Mouse (Mus musculus) MEL (cell line): ENCODE results near the gene Cd8b1. TPM values are rescaled to one million over a fixed set of nuclear protein-coding genes. Genes with fewer than 3 reads are reported as not detected.

Source experiments
- DNase-seq: peaks from one replicate; pipeline ENCODE4 v3.0.0; 2011; ENCODE audit warnings: low read depth, low spot score
- H3K27ac ChIP-seq: 2 replicates; pipeline ENCODE4 v1.5.1; 2012; ENCODE audit warnings: low read depth, mild to moderate bottlenecking, control low read depth, low read length, moderate library complexity; ENCODE audit not compliant: control insufficient read depth
- H3K27me3 ChIP-seq, 2 experiments: fragments of 150-350 bp in 1 of 2; sonication (generic) in 1 of 2; 2 replicates each; pipeline ENCODE4 v1.6.1; 2012; ENCODE audit warnings: low read length in 2 of 2, mild to moderate bottlenecking in 2 of 2, improper control_type of control experiment in 1 of 2, moderate library complexity in 1 of 2; ENCODE audit not compliant: insufficient read depth in 2 of 2, control insufficient read depth in 1 of 2
- H3K36me3 ChIP-seq, 2 experiments: 2 replicates each; pipeline ENCODE4 v1.6.1; 2012 to 2014; ENCODE audit warnings: low read length in 2 of 2, improper control_type of control experiment in 1 of 2, inconsistent platforms in 1 of 2, mild to moderate bottlenecking in 1 of 2; ENCODE audit not compliant: insufficient read depth in 2 of 2, control insufficient read depth in 1 of 2
- H3K4me1 ChIP-seq, 2 experiments: fragments of 150-350 bp in 1 of 2; sonication (generic) in 1 of 2; 2 replicates each; pipeline ENCODE4 v1.6.1; 2012; ENCODE audit warnings: low read length in 2 of 2, improper control_type of control experiment in 1 of 2, mild to moderate bottlenecking in 1 of 2; ENCODE audit not compliant: insufficient read depth in 2 of 2, control insufficient read depth in 1 of 2
- H3K4me3 ChIP-seq, 2 experiments: fragments of 150-350 bp in 1 of 2; sonication (generic) in 1 of 2; 2 replicates each; pipeline ENCODE4 v1.5.1; 2012; ENCODE audit warnings: low read depth in 2 of 2, low read length in 2 of 2, mild to moderate bottlenecking in 2 of 2, moderate library complexity in 2 of 2, control low read depth in 1 of 2, improper control_type of control experiment in 1 of 2; ENCODE audit not compliant: control insufficient read depth in 1 of 2, insufficient read depth in 1 of 2
- H3K79me2 ChIP-seq: 2 replicates; pipeline ENCODE4 v1.6.1; 2012; ENCODE audit warnings: mild to moderate bottlenecking, low read length, moderate library complexity; ENCODE audit not compliant: control insufficient read depth, poor library complexity, insufficient read depth
- H3K9ac ChIP-seq: 2 replicates; pipeline ENCODE4 v1.6.1; 2012; ENCODE audit warnings: low read depth, mild to moderate bottlenecking, control low read depth, low read length, moderate library complexity; ENCODE audit not compliant: control insufficient read depth, poor library complexity, severe bottlenecking
- H3K9me3 ChIP-seq: fragments of 150-350 bp; sonication (generic); replicated peaks from 2 replicates; pipeline ENCODE4 v1.6.1; 2012; ENCODE audit warnings: mild to moderate bottlenecking, low read length, improper control_type of control experiment, moderate library complexity; ENCODE audit not compliant: insufficient read depth
- CHD1 ChIP-seq: IDR thresholded peaks from 2 replicates; pipeline ENCODE4 v1.6.1; 2012; ENCODE audit warnings: low read depth, mild to moderate bottlenecking, inconsistent platforms, low read length, improper control_type of control experiment
- CHD2 ChIP-seq: IDR thresholded peaks from 2 replicates; pipeline ENCODE4 v1.6.1; 2011; ENCODE audit warnings: low read length, improper control_type of control experiment
- CTCF ChIP-seq, 3 experiments: IDR thresholded peaks in 2 of 3; conservative IDR thresholded peaks in 1 of 3; 2 replicates each; pipeline ENCODE4 v1.5.1; 2011 to 2012; ENCODE audit warnings: low read length in 3 of 3, low read depth in 2 of 3, mild to moderate bottlenecking in 2 of 3, improper control_type of control experiment in 1 of 3, inconsistent platforms in 1 of 3, mixed read lengths in 1 of 3, moderate library complexity in 1 of 3; ENCODE audit not compliant: control insufficient read depth in 1 of 3, insufficient read depth in 1 of 3, poor library complexity in 1 of 3, severe bottlenecking in 1 of 3
- ELF1 ChIP-seq: IDR thresholded peaks from 2 replicates; pipeline ENCODE4 v1.6.1; 2014; ENCODE audit warnings: low read depth, mild to moderate bottlenecking, inconsistent platforms, low read length, improper control_type of control experiment, moderate library complexity
- ETS1 ChIP-seq: IDR thresholded peaks from 2 replicates; pipeline ENCODE4 v1.6.1; 2012; ENCODE audit warnings: low read depth, mild to moderate bottlenecking, inconsistent platforms, low read length, improper control_type of control experiment, moderate library complexity
- KAT2A ChIP-seq: conservative IDR thresholded peaks from 2 replicates; pipeline ENCODE4 v1.6.1; 2012; ENCODE audit warnings: low read depth, low read length, improper control_type of control experiment, inconsistent platforms
- MAZ ChIP-seq: IDR thresholded peaks from 2 replicates; pipeline ENCODE4 v1.6.1; 2012; ENCODE audit warnings: low read depth, mild to moderate bottlenecking, inconsistent platforms, low read length, improper control_type of control experiment
- MXI1 ChIP-seq: IDR thresholded peaks from 2 replicates; pipeline ENCODE4 v1.6.1; 2011; ENCODE audit warnings: mild to moderate bottlenecking, low read depth, low read length, improper control_type of control experiment
- MYB ChIP-seq: IDR thresholded peaks from 2 replicates; pipeline ENCODE4 v1.6.1; 2011; ENCODE audit warnings: mild to moderate bottlenecking, low read depth, low read length, improper control_type of control experiment
- MYC ChIP-seq: IDR thresholded peaks from 2 replicates; pipeline ENCODE4 v1.6.1; 2011; ENCODE audit warnings: low read depth, mild to moderate bottlenecking, low read length, improper control_type of control experiment, moderate library complexity
- NRF1 ChIP-seq: IDR thresholded peaks from 2 replicates; pipeline ENCODE4 v1.6.1; 2014; ENCODE audit warnings: low read depth, mild to moderate bottlenecking, inconsistent platforms, low read length, improper control_type of control experiment, moderate library complexity; ENCODE audit not compliant: poor library complexity, insufficient read depth, severe bottlenecking
- POLR2A ChIP-seq, 2 experiments: IDR thresholded peaks; 2 replicates each; pipeline ENCODE4 v1.6.1; 2011 to 2012; ENCODE audit warnings: low read length in 2 of 2, mild to moderate bottlenecking in 2 of 2, control low read depth in 1 of 2, improper control_type of control experiment in 1 of 2, low read depth in 1 of 2, moderate library complexity in 1 of 2; ENCODE audit not compliant: control insufficient read depth in 1 of 2, insufficient read depth in 1 of 2, poor library complexity in 1 of 2
- RAD21 ChIP-seq: IDR thresholded peaks from 2 replicates; pipeline ENCODE4 v1.6.1; 2011; ENCODE audit warnings: mild to moderate bottlenecking, low read depth, low read length, improper control_type of control experiment
- SIN3A ChIP-seq: IDR thresholded peaks from 2 replicates; pipeline ENCODE4 v1.6.1; 2012; ENCODE audit warnings: low read length, improper control_type of control experiment, inconsistent platforms
- SMC3 ChIP-seq: IDR thresholded peaks from 2 replicates; pipeline ENCODE4 v1.6.1; 2011; ENCODE audit warnings: low read depth, low read length, improper control_type of control experiment
- TAL1 ChIP-seq: IDR thresholded peaks from 2 replicates; pipeline ENCODE4 v1.6.1; 2012; ENCODE audit warnings: mild to moderate bottlenecking, inconsistent platforms, low read length, moderate library complexity, mixed read lengths
- TBP ChIP-seq: IDR thresholded peaks from 2 replicates; pipeline ENCODE4 v1.8.0; 2011; ENCODE audit warnings: low read depth, low read length, improper control_type of control experiment
- UBTF ChIP-seq: IDR thresholded peaks from 2 replicates; pipeline ENCODE4 v1.6.1; 2012; ENCODE audit warnings: low read depth, mild to moderate bottlenecking, inconsistent platforms, low read length, improper control_type of control experiment, moderate library complexity, borderline replicate concordance; ENCODE audit not compliant: insufficient read depth
- ZMIZ1 ChIP-seq: IDR thresholded peaks from 2 replicates; pipeline ENCODE4 v1.6.1; 2012; ENCODE audit warnings: low read depth, mild to moderate bottlenecking, inconsistent platforms, low read length, improper control_type of control experiment, moderate library complexity
- polyA plus RNA-seq, 2 experiments: library from polyadenylated mRNA; stranded (reverse) in 1 of 2; unstranded in 1 of 2; fragments of >175 nt in 1 of 2; fragments of >200 nt in 1 of 2; gene quantifications; 2 replicates each; pipeline versions ENCODE4 v1.2.1 to v1.2.4; 2012; ENCODE audit warnings: low replicate concordance in 2 of 2, low read depth in 1 of 2; ENCODE audit not compliant: insufficient read length in 2 of 2, insufficient read depth in 1 of 2, missing spikeins in 1 of 2
- total RNA-seq: library from RNA; depleted of rRNA; stranded (reverse); fragments of 300-350 nt; gene quantifications from 2 replicates; pipeline ENCODE4 v1.2.3, GENCODE M21; 2012

The Cd8b1 gene
- total and polyA plus RNA-seq, 3 experiments = not detected

DNA sequence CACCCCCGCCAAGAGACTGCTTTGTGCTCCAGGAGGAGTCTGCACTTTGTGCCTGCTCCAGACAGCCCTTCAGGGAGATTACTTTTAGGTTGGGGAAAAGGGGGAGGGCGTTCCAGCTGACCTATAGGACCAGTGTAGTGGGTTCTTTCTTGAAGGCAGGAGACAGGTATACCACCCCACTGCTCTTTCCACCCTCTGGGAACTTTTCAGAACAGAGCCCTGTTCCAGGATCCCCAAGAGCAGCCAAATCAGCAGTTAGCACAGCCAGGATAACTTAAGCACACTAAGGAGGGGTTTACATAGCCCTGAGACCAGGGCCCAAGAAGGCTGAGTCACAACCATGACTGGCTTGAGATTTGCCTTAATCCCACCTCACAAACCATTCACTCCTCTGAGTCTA is 52.3 kb downstream of the Cd8b1 start:
- Histone ChIP-seq H3K27ac (no peak overlapping the region), H3K4me1 (no peaks in the 10 kb centered on the region), H3K4me3 (no peak overlapping the region), H3K36me3 (no peaks in the 10 kb centered on the region)
- TF ChIP-seq TBP (no peak), ZMIZ1 (no peak), UBTF (no peak), POLR2A (IDR thresholded peaks at IDR 0.05; ENCODE audit: control insufficient read depth in 1 of 2, insufficient read depth in 1 of 2, low read depth in 1 of 2, low read length in 2 of 2, poor library complexity in 1 of 2) (no peak), RAD21 (no peak), SMC3 (no peak), ELF1 (no peak)
- TF ChIP-seq, all 39 proteins: peak for 0
- no peak for DNase-seq
- H3K27me3 ChIP-seq = peaks cover 0 to 5% of the 10 kb centered on the region in 2 experiments; a peak in 3 of 4 replicates
- no peaks in the 10 kb centered on the region for H3K79me2 ChIP-seq
- no peak overlapping the region for H3K9ac ChIP-seq
- no peaks in the 10 kb centered on the region for H3K9me3 ChIP-seq

GRCm38 (mm10) chr6:71376711-71377110 is 54.1 kb downstream of the Cd8b1 start:
- Histone ChIP-seq H3K4me3 (no peak overlapping the region), H3K9ac (no peak overlapping the region), H3K36me3 (no peaks in the 10 kb centered on the region), H3K4me1 (no peaks in the 10 kb centered on the region), H3K79me2 (no peaks in the 10 kb centered on the region), H3K9me3 (no peaks in the 10 kb centered on the region), H3K27ac (no peak overlapping the region), H3K27me3 (peaks cover 0 to 5% of the 10 kb centered on the region in 2 experiments; a peak in 3 of 4 replicates)
- no peak for DNase-seq
- no peak for TF ChIP-seq TAL1
- no peak for TF ChIP-seq MYC
- no peak for TF ChIP-seq ELF1
- TF ChIP-seq CHD1 = no peak
- no peak for TF ChIP-seq MXI1
- TF ChIP-seq MAZ = no peak

DNA sequence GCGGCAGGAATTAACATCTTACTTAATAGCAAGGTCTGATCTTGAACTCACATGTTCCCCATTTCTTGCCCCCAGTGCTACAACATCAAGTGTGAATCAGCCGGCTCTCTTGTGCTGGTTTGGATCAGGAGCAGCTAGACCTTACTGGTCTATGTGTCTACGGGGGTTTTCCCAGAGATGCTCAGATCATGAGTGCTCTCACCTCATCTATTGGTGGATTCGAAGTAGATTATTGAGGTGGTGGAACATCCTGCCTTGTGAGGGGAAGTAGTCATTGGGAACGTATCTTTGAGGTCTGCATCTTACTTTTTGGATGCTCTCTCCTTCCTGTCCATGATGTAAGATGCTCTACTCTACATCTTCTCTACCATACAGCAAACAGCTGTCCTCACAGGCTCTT is 59.1 kb downstream of the Cd8b1 start:
- no peak overlapping the region for H3K4me3 ChIP-seq
- H3K27ac ChIP-seq = no peak overlapping the region
- no peak for TF ChIP-seq SIN3A
- TF ChIP-seq NRF1 = no peak
- no peak for TF ChIP-seq TBP
- no peak for TF ChIP-seq KAT2A
- no peak for TF ChIP-seq CTCF (IDR thresholded peaks at IDR 0.05 in 2 of 3, conservative IDR thresholded peaks at IDR 0.05 in 1 of 3; ENCODE audit: control insufficient read depth in 1 of 3, insufficient read depth in 1 of 3, low read depth in 2 of 3, low read length in 3 of 3, poor library complexity in 1 of 3, severe bottlenecking in 1 of 3)
- TF ChIP-seq CHD2 = no peak
- TF ChIP-seq MAZ = no peak
- no peak for TF ChIP-seq ETS1
- TF ChIP-seq MYB = no peak
- no peak for TF ChIP-seq MYC
- TF ChIP-seq RAD21 = no peak
- H3K9ac ChIP-seq = no peak overlapping the region
- H3K27me3 ChIP-seq = 0 out of 4 replicates have a peak, but pooled peaks cover 0 to 1% of the 10 kb centered on the region in 2 experiments
- no peaks in the 10 kb centered on the region for H3K79me2 ChIP-seq
- no peaks in the 10 kb centered on the region for H3K36me3 ChIP-seq
- H3K9me3 ChIP-seq = no peaks in the 10 kb centered on the region
- H3K4me1 ChIP-seq = no peaks in the 10 kb centered on the region
- DNase-seq = no peak
